Mouse (Mus musculus) lung, adult 2 months (tissue): Measurements from ENCODE around the gene Zzef1. TPM values are rescaled to one million over a fixed set of nuclear protein-coding genes. Genes with fewer than 3 reads are reported as not detected.

Source experiments
- DNase-seq: peaks from one replicate; pipeline ENCODE4 v3.0.0; 2022
- H3K4me1 ChIP-seq: fragments of 200-500 bp; 2 replicates; pipeline ENCODE4 v1.6.1; 2011; ENCODE audit warnings: low read length; ENCODE audit not compliant: control insufficient read depth, insufficient read depth
- H3K4me3 ChIP-seq: fragments of 200-500 bp; replicated peaks from 2 replicates; pipeline ENCODE3; 2011; ENCODE audit warnings: low read depth, mild to moderate bottlenecking, control low read depth, low read length; ENCODE audit errors: extremely low read depth
- CTCF ChIP-seq: fragments of 200-500 bp; IDR thresholded peaks from 2 replicates; pipeline ENCODE4 v1.5.1; 2011; ENCODE audit warnings: mild to moderate bottlenecking, low read length, control low read depth; ENCODE audit not compliant: insufficient read depth
- POLR2A ChIP-seq: fragments of 200-500 bp; IDR thresholded peaks from 2 replicates; pipeline ENCODE4 v1.6.1; 2011; ENCODE audit warnings: low read depth, mild to moderate bottlenecking, control low read depth, low read length, borderline replicate concordance; ENCODE audit errors: extremely low read depth
- WGBS: fragments of 180-500 bp; shearing (Covaris S2); methylation state at CpG from one replicate; pipeline ENCODE4 v1.1.7; 2018; 5-methylcytosine and 5-hydroxymethylcytosine counted together
- polyA plus RNA-seq: library from polyadenylated mRNA; depleted of rRNA; stranded (reverse); fragments of >200 nt; gene quantifications from 2 replicates; pipeline ENCODE4 v1.2.3, GENCODE M21; 2012

Gene Zzef1
- polyA plus RNA-seq, 1 experiment, result 29.3 TPM

DNA sequence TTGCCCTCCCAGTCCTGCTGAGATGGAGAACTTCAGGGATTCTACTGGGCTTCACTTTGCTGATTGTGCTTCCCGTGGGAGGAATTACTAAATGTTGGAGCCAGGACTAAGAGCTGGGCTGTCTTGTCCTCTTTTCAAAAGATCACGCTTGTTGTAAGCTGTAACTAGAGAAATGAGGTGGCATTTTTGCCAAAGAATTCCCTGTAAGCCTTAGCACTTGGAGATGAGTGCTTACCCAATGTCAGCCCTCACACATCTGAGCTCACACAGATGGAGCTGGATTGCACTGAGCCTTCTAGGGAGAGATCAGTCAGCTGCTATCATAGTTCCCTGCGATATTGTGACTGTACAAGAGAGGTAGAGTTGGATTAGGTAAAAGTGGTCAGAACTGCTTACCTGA is 65.2 kb downstream of the Zzef1 start:
- DNase-seq, result no peak
- Histone ChIP-seq H3K4me1 (no peaks in the 10 kb centered on the region), H3K4me3 (no peak overlapping the region)
- TF ChIP-seq POLR2A, result no peak
- TF ChIP-seq CTCF, result no peak
- 80% methylated on average over 3 of the region's 3 CpGs for WGBS

DNA sequence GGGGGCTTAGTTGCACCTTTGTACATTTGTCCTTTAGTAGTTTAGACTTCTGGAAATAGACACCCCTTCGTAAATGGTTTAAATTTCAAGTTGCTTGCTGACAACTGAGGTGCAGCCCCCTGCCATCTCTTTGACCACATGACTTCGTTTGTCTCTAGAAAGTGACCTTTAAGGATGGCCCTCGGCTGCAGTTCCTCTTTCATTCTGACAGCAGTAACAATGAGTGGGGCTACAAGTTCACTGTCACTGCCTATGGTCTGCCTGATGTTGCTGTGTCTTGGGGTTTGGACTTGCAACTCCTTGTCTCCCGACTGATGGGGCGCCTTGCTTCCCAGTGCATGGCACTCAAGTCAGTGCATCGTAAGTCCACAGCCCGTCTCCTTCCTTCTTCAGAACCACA is 70.4 kb downstream of the Zzef1 start:
- TF ChIP-seq CTCF, result no peak
- no peak for TF ChIP-seq POLR2A
- DNase-seq, result no peak
- no peak overlapping the region for H3K4me3 ChIP-seq
- 83% methylated on average over 7 of the region's 7 CpGs for WGBS
- H3K4me1 ChIP-seq, result no peaks in the 10 kb centered on the region

DNA sequence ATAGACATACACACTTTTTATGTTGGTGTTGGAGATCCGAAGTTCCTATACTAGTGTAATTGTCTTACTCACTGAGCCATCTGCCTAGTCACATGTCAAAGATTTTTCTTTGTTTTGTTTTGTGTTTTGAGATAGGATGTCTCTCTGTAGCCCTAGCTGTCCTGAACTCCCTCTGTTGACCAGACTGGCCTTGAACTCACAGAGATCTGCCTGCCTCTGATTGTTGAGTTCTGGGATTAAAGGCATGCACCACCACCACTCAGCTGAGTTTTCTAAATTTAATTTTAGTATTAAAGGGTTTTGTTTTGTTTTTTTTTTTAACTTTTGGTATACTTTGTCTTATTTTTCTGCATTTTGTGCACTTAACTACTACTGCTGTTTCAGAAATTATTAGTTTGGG is 76.0 kb downstream of the Zzef1 start:
- TF ChIP-seq CTCF (no peak), POLR2A (no peak)
- whole genome bisulfite sequencing, result 88% methylated on average over 1 of the region's 1 CpGs
- no peak for DNase-seq

DNA sequence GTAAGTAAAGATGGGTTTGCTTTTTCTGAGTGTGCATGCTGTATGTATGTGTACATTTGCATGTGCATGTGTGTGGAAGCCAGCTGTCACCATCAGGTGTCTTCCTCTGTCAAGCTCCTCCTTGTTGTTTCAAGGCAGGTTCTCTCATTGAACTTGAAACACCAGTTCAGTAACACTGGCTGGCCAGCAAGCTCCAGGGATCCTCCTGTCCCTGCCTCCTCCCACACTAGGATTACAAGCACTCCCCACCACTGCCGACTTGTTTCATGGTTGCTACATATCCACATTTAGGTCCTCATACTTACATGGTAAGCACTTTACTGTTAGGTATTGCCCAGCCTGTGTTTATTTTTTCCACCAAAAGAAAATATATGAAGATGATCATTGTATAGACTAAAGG is 96.6 kb downstream of the Zzef1 start:
- Histone ChIP-seq H3K4me1 (no peaks in the 10 kb centered on the region), H3K4me3 (no peak overlapping the region)
- TF ChIP-seq CTCF, result no peak
- no peak for TF ChIP-seq POLR2A
- no peak for DNase-seq
- 97% methylated on average over 1 of the region's 1 CpGs for WGBS

More for the DNA sequence above, 76.0 kb downstream of the Zzef1 start:
- Histone ChIP-seq H3K4me3 (no peak overlapping the region), H3K4me1 (no peaks in the 10 kb centered on the region)

DNA sequence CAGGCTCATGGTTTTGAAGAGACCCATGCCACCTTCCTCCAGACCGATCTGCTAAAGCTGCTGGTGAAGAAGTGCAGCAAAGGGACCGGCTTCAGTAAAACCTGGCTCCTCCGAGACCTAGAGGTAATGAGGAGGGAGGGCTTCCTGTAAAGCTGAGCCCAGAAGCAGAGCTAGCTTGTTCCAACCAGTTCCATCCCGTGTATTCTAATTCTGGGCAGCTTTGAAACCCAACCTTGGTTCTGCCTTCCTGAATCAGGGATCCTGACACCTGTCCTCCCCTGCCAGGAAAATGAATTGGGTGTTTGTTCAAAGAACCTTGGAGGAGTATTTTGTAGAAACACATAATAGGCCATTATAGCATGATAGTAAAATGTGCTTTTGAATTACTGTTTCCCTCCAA is 112.4 kb downstream of the Zzef1 start:
- no peak for DNase-seq
- Histone ChIP-seq H3K4me1 (no peaks in the 10 kb centered on the region), H3K4me3 (no peak overlapping the region)
- TF ChIP-seq CTCF (no peak), POLR2A (no peak)
- whole genome bisulfite sequencing, result 83% methylated on average over 4 of the region's 4 CpGs

DNA sequence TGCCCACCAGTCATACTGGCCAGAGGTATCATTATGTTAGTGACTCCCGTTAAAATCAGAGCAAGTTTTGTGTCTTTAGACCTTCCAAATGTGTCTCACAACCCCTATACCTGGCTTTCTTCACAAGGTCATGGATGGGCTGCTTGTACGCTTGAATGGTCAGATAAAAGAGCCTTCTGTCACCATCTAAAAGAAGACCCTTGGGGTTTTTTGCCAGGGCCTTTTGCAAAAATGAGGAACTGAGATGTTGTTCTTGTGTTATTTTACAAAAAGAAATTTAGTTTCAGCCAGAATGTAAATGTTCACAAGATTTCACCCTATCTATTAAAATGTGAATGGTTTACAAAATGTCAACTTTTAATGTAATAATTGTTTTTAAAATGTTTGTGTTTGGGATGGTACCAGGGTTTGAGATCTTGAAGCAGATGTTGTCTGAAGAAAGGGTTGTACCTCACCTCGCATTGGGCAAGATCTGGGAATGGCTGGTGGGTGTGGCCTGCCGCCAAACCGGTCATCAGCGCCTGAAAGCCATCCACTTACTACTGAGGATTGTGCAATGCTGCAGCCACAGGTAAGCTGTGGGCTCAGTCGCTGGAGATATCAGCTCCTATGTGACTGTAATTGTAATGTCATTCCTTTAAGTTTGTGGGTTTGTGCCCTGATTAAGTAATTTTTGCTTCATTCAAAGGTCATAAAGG is 121.4 kb downstream of the Zzef1 start:
- 64% methylated on average over 7 of the region's 7 CpGs for WGBS
- TF ChIP-seq POLR2A (no peak), CTCF (no peak)
- Histone ChIP-seq H3K4me3 (no peak overlapping the region), H3K4me1 (no peaks in the 10 kb centered on the region)
- peak; percentile 32 for DNase-seq

DNA sequence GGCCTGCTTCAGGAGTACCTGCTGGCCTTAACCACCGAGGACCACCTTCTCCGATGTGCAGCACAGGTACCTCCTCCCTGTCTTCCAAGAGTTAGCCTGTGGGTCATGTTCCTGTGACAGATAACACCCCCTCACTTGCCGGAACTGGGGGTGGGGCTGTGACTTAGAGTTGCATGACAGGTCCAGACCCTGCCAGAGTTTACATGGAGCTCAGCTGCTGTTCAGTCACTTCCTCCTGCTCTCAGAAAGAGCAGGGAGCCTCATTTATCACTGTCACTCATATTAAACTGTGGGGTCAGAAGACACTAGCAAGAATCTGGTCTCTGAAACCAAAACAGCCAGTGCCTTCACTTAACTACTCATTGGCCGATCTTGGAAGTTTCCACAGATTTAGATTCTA is 127.1 kb downstream of the Zzef1 start:
- H3K4me1 ChIP-seq, result no peaks in the 10 kb centered on the region
- 21% methylated on average over 4 of the region's 4 CpGs for WGBS
- DNase-seq, result no peak
- TF ChIP-seq POLR2A, result no peak
- no peak for TF ChIP-seq CTCF
- no peak overlapping the region for H3K4me3 ChIP-seq

DNA sequence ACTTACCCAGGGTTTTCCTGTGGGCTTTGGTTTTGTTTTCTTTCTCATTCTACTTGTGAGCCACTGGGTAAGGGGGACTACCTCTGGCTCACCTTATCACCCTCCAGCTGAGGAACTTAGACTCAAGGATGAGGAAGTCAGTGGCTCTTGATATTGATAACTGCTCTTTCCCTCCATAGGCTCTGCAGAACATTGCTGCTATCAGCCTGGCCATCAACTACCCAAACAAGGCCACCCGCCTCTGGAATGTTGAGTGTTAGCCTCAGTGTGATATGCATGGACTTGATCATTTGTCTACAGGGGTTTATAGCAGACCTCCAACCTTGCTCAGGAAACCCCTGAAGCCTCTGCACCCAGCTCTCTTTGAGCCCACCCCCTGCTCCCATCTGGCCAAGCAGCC is 128.4 kb downstream of the Zzef1 start:
- Histone ChIP-seq H3K4me1 (no peaks in the 10 kb centered on the region), H3K4me3 (no peak overlapping the region)
- TF ChIP-seq POLR2A (no peak), CTCF (no peak)
- DNase-seq, result no peak
- 64% methylated on average over 1 of the region's 1 CpGs for WGBS

DNA sequence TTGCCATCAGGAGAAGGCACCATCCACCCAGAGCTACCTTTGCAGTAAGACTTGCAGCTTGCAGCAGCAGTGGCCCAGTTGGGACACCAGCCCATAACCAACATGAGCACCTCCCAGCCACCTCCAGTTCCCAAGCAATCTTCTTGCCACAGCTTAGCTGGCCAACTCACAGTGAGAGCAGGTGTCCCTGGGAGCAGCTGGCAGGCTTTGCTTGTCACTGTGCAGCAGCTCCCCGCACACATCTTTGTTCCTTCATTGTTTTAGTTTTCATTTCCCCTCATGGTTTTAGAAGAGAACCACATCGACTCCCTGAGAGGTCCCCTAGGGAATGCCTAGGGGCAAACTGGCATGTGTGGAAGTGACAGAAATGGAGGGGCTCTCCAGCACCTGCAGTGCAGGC is 129.0 kb downstream of the Zzef1 start:
- DNase-seq, result no peak
- 22% methylated on average over 2 of the region's 2 CpGs for WGBS
- Histone ChIP-seq H3K4me3 (no peak overlapping the region), H3K4me1 (no peaks in the 10 kb centered on the region)
- no peak for TF ChIP-seq POLR2A
- no peak for TF ChIP-seq CTCF

DNA sequence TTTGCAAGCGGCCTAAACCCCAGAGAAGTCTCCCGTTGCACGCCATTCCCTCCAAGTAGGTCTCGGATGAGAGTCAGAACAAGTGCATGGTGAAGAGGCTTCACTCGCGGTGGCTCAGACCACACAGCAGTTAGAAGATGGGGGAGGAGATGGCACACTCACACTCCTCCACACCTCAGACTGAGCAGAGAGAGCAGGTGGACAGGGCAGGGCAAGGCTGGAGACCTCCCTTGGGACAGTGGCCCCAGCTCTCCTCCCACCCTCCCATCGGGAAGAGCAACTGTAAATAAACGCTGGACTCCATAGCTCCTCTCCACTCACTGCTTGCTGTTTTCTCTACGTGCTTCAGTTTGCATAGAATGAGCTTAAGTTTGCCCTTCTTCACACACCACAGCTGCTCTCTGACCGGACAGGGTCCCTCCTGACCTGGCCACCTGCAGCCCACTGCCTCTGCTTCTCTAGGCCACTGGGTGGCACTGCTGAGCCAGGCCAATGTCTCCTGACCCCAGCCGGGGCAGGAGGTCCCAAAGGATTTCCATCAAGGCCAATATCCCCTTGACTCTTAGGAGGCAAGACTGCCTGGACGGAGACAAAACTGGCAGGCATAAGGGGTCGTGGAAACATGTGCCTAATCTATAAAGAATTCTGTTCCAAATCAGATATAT is 130.3 kb downstream of the Zzef1 start:
- no peak overlapping the region for H3K4me3 ChIP-seq
- TF ChIP-seq CTCF, result peak; percentile 90
- TF ChIP-seq POLR2A, result no peak
- H3K4me1 ChIP-seq, result no peaks in the 10 kb centered on the region
- peak; percentile 68 for DNase-seq
- WGBS, result 48% methylated on average over 13 of the region's 13 CpGs

DNA sequence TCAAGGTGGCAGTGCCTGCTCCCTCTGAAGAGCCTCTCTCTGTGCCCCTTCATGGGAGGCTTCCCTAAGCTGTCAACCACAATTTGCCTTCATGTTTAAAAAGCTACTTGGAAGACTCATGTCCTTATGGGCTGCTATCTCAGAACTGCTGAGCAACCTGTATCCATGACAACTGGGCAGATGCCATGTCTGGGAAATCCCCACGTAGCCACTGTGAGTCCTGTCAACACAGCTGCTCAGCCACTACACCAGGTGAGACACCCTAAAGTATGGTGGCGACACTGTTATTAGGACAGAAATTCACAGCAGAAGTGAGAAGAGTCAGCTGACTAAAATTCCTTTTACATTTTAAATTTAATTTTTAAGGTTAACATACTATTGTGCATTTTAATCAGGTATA is 132.5 kb downstream of the Zzef1 start:
- WGBS, result 57% methylated on average over 2 of the region's 2 CpGs
- DNase-seq, result no peak
- Histone ChIP-seq H3K4me1 (no peaks in the 10 kb centered on the region), H3K4me3 (no peak overlapping the region)
- TF ChIP-seq POLR2A, result no peak
- TF ChIP-seq CTCF, result no peak
